Mouse (Mus musculus): ENCODE measurements around the gene Rxra.

Rxra gene

DNA sequence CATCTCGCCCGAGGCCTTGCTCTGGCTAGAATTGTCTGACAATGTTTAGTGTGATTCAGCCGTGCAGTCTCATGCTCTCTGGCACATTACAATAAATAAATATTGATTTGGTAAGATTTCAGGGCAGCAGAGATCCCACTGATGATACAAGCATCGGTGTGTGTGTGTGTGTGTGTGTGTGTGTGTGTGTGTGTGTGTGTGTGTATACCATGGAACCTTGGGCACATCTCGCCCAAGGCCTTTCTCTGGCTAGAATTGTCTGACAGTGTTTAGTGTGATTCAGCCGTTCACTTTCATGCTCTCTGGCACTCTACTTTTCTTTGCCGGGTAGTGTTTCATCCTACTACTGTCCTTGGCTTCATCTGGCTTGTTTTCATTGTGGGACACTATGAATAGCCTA lies 130.5 kb downstream of the Rxra start:
- no peak for DNase-seq (ENCODE audit: extremely low read depth, low read depth)

DNA sequence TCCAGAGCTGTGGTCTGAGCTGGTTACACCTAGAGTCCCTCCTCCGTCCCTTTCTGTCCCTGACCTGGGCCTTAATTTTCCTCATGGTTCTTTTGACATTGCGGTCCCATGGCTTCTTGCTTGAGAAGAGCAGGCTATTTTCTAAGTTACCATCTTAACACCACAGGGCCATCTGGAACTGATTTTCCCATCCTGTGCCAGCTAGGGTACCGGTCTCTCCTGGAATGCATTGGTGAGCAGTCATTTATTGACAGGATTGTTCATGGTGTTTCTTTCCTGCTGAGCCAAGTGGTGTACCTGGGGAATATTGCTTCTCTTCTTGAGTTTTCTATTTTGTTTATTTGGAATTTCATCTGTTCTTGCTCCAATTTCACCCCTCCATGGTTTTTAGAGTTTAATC lies 131.4 kb downstream of the Rxra start:
- no peak for DNase-seq (ENCODE audit: extremely low read depth, low read depth)

DNA sequence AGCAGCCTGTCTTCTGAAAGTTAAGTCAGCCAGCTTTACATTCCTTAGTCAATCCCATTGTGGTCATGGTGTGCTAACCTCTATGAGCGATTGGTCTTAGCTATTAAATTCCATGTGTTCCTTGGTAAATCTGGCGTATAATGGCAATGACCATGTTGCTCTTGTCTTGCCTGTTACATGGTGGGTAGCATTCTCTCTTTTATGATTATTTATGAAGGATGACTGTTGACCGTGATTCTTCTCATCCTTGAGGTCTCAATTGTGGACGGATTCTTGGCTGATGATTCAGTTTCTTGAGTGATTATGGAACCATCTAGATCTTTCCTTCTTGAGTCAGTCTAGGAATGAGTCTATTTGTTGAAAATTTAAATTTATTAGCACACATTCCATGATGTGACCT lies 133.7 kb downstream of the Rxra start:
- DNase-seq (ENCODE audit: extremely low read depth, low read depth) = no peak

Measured in MEL-GATA-1-ER (cell line).